Mouse (Mus musculus): ENCODE measurements around the gene Bcl2a1c.

DNA sequence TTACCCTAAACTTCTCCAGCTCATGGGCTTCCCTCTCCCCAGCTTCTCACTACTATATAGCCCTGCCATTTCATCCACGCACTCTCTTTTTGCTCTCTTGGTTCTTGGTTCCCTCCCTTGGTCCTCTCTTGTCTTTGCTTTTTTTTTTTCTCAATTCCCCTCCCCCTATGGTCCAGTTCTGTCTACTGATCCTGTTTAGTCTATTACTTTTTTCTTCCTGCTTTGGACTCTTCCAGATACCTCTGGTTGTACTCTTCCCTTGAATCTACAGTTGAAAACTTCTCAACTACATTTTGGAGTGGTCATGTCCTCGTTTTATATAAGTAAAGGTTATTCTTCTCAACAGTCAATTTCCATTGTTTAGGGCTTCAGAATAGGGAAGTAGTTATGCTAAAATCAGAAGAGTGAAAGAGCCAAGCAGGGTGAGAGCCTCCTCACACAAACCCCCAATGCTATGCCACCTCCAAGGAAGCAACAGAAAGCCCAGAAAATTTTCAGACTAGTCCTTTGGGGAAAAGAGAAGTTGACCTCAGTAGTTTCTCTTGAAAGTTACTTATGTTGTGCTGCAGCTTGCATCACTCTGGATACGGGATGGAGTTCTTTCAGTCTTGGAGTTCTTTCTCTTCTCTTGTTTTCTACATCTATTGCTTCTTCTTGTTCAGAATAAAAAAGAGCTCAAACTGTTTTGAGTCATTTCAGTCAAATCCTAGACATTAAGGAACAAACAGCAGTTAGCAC, 3.8 kb upstream of the Bcl2a1c start:
- TF ChIP-seq ZC3H11A (IDR thresholded peaks at IDR 0.05; ENCODE audit: borderline replicate concordance, low read depth, low read length) (no peak), CHD2 (IDR thresholded peaks at IDR 0.05; ENCODE audit: low read depth, low read length) (no peak), MAFK (IDR thresholded peaks at IDR 0.05; ENCODE audit: insufficient read depth, low read depth, low read length) (no peak), HCFC1 (IDR thresholded peaks at IDR 0.05; ENCODE audit: borderline replicate concordance, insufficient read depth, low read length) (no peak)
